Mouse (Mus musculus) liver, embryonic 14.5 days (tissue): ENCODE data around the gene Cd300e. TPM values are rescaled to one million over a fixed set of nuclear protein-coding genes. Genes with fewer than 3 reads are reported as not detected.

Experiments
- ATAC-seq: fragments of 200-750 bp; cut with Nextera tagmentation; 2 replicates; pipeline ENCODE4 v1.8.0; 2017; ENCODE audit warnings: moderate number of reproducible peaks, mild to moderate bottlenecking, moderate library complexity; ENCODE audit not compliant: insufficient read depth
- DNase-seq, 3 experiments: peaks; one replicate each; pipeline ENCODE4 v3.0.0-alpha.2; 2012 to 2013; ENCODE audit warnings: low read depth in 3 of 3, low spot score in 3 of 3
- H3K27ac ChIP-seq: fragments of 300-500 bp; sonication (generic); 2 replicates; pipeline ENCODE4 v1.5.1; 2014; ENCODE audit warnings: moderate library complexity, mild to moderate bottlenecking, control low read depth, inconsistent platforms
- H3K27me3 ChIP-seq: fragments of 300-500 bp; sonication (generic); 2 replicates; pipeline ENCODE4 v1.6.1; 2014; ENCODE audit warnings: mild to moderate bottlenecking, low read length, moderate library complexity; ENCODE audit not compliant: control insufficient read depth, insufficient read depth
- H3K36me3 ChIP-seq: fragments of 300-500 bp; sonication (generic); replicated peaks from 2 replicates; pipeline ENCODE4 v1.6.1; 2014; ENCODE audit warnings: low read depth; ENCODE audit not compliant: control insufficient read depth, insufficient read depth
- H3K4me1 ChIP-seq, 2 experiments: fragments of 200-500 bp in 1 of 2; fragments of 300-500 bp in 1 of 2; sonication (generic) in 1 of 2; replicated peaks; 2 replicates each; pipeline ENCODE4 v1.6.1; 2012 to 2014; ENCODE audit warnings: antibody characterized with exemption in 1 of 2, inconsistent platforms in 1 of 2, low read length in 1 of 2; ENCODE audit not compliant: control insufficient read depth in 2 of 2, insufficient read depth in 2 of 2
- H3K4me2 ChIP-seq: fragments of 300-500 bp; sonication (generic); 2 replicates; pipeline ENCODE4 v1.6.1; 2014; ENCODE audit warnings: low read depth, mild to moderate bottlenecking, control low read depth, moderate library complexity
- H3K4me3 ChIP-seq, 2 experiments: fragments of 200-500 bp in 1 of 2; fragments of 300-500 bp in 1 of 2; sonication (generic) in 1 of 2; 2 replicates each; pipeline ENCODE4 v1.5.1; 2012 to 2014; ENCODE audit warnings: low read depth in 2 of 2, low read length in 2 of 2, mild to moderate bottlenecking in 2 of 2, control low read depth in 1 of 2, inconsistent platforms in 1 of 2, moderate library complexity in 1 of 2; ENCODE audit not compliant: insufficient read depth in 1 of 2
- H3K9ac ChIP-seq: fragments of 300-500 bp; sonication (generic); replicated peaks from 2 replicates; pipeline ENCODE4 v1.6.1; 2014; ENCODE audit warnings: mild to moderate bottlenecking, control low read depth, moderate library complexity
- H3K9me3 ChIP-seq: fragments of 300-500 bp; sonication (generic); 2 replicates; pipeline ENCODE4 v1.6.1; 2016; ENCODE audit warnings: low read length, mixed read lengths; ENCODE audit not compliant: control insufficient read depth
- CTCF ChIP-seq: IDR thresholded peaks from 2 replicates; pipeline ENCODE4 v1.5.1; 2016; ENCODE audit warnings: antibody characterized with exemption, low read depth, control low read depth
- EP300 ChIP-seq: IDR thresholded peaks from 2 replicates; pipeline ENCODE4 v1.6.1; 2016; ENCODE audit warnings: antibody characterized with exemption, low read depth
- WGBS: fragments of 180-500 bp; shearing (Covaris S2); extraction: QIAGEN DNeasy Blood & Tissue Kit; methylation state at CpG from one replicate; pipeline ENCODE4 v1.1.7; 2014; ENCODE audit not compliant: insufficient replicate concordance; 5-methylcytosine and 5-hydroxymethylcytosine counted together
- polyA plus RNA-seq, 2 experiments: library from polyadenylated mRNA; depleted of rRNA in 1 of 2; stranded (reverse) in 1 of 2; unstranded in 1 of 2; fragments of >200 nt; fragmentation: Nextera tagmentation in 1 of 2; extraction: Ambion mirVana in 1 of 2; gene quantifications; 2 replicates each; pipeline versions ENCODE4 v1.2.1 to v1.2.3; 2012 to 2014

The Cd300e gene
- 0.44 and 0.56 TPM in 2 replicates for polyA plus RNA-seq (2012; rRNA removed)
- 0.22 and 0.29 TPM in 2 replicates for polyA plus RNA-seq (2014; fragmentation: Nextera tagmentation; extraction: Ambion mirVana)

DNA sequence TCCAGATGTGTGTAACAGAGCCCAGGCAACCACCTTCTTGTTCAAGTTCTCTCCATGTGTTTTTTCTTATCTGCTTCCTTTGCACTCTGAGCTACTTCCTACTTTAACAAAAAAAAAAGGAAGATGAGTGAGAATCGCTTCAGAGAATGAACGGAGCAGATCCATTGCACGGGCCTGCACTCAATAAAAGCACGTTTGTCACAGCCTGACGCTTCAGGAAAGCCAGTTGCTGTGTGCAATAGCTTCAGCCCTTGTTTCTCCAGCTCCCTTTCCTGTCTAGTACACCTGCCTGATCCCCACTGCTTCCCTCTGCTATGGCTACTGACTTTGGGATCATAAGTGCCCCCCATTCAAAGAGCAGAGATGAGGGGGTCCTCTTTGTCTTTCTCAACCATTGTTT lies at the start of gene Cd300e:
Cd300e (minus strand) TSS at position 101 of the 400 bp plus-strand sequence.
- no peaks in the 10 kb centered on the region for H3K4me1 ChIP-seq
- no peak within 1 kb of the TSS for H3K9ac ChIP-seq
- ATAC-seq (no peak), DNase-seq (no peak)
- no peaks in the 10 kb centered on the region for H3K36me3 ChIP-seq
- 12% methylated on average over 5 of the region's 5 CpGs for WGBS
- TF ChIP-seq CTCF, result no peak
- TF ChIP-seq EP300, result no peak
- no peaks in the 10 kb centered on the region for H3K27me3 ChIP-seq
- H3K4me2 ChIP-seq, result no peak within 1 kb of the TSS
- H3K9me3 ChIP-seq, result no peaks in the 10 kb centered on the region
- H3K4me3 ChIP-seq, result no peak within 1 kb of the TSS
- H3K27ac ChIP-seq, result no peak within 1 kb of the TSS

DNA sequence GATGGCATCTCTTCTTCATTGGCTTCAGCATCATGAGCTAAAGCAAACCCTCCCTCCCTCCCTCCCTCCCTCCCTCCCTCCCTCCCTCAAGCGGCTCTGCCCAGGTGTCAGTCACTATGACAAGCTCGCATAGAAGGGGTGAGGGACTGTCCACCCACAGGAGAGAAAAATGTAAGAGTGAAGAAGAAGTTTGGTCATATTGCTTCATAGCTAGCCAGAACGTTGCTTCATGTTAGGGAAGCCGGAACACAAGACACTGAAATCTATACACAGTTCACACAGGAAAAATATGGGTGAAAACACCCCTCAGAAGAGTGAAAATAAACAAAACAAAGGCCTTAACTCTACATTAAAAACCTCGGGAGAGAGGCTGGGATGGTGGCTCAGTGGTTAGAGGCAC lies 48.3 kb upstream of the Cd300e start:
- no peaks in the 10 kb centered on the region for H3K9me3 ChIP-seq
- ATAC-seq (no peak), DNase-seq (no peak)
- no peak overlapping the region for H3K27ac ChIP-seq
- H3K4me2 ChIP-seq, result no peak overlapping the region
- H3K4me3 ChIP-seq, result no peak overlapping the region
- H3K9ac ChIP-seq, result no peak overlapping the region
- 55% methylated on average over 5 of the region's 5 CpGs for WGBS
- H3K36me3 ChIP-seq, result no peaks in the 10 kb centered on the region
- TF ChIP-seq EP300 (no peak), CTCF (no peak)
- no peaks in the 10 kb centered on the region for H3K27me3 ChIP-seq
- no peaks in the 10 kb centered on the region for H3K4me1 ChIP-seq

DNA sequence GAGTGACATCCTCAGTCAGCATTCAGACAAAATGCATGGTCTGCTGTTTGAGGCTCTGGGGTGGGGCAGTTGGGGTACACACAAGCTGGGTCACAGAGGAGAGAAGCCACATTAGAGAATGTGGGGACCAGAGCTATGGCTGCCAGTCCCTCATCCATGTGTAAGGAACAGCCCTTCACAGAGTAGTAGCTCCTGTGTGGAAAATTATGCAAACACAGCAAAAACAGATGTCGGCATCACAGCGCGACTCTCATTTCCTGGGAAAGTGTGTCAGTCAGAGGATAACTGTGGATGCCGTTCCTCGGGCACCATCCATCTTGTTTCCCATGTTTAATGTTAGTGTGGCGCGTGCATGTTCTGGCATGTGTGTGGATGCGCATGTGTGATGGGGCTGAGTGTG lies 46.2 kb upstream of the Cd300e start:
- TF ChIP-seq EP300 (no peak), CTCF (no peak)

DNA sequence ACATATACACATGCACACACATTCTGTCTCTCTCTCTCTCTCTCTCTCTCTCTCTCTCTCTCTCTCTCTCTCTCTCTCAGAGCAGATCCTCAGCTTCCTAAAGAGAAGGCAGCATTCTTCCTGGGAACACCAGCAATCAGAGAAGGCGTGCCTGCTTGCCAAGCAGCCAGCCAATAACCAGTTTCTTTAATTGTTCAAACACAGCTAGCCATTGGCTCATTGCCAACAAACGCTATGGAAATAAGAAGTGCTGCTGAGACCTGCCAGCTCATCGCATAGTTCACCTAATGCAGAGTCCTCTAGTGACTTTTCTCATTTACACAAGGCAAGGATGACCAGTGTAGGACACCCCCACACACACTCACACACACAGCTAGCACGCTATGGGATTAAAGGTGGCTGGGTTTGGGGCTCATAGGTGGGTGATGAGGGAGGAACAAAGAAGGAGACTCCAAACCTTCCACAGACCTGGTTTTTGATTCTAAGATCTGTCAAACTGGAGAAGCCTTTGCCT lies 45.5 kb upstream of the Cd300e start:
- H3K36me3 ChIP-seq, result no peaks in the 10 kb centered on the region
- WGBS, result 49% methylated on average over 4 of the region's 4 CpGs
- H3K9me3 ChIP-seq, result no peaks in the 10 kb centered on the region
- H3K27me3 ChIP-seq, result no peaks in the 10 kb centered on the region
- H3K4me3 ChIP-seq, result no peak overlapping the region
- no peaks in the 10 kb centered on the region for H3K4me1 ChIP-seq
- no peak for TF ChIP-seq CTCF
- no peak for TF ChIP-seq EP300
- no peak overlapping the region for H3K27ac ChIP-seq
- no peak overlapping the region for H3K9ac ChIP-seq
- no peak overlapping the region for H3K4me2 ChIP-seq
- DNase-seq, result no peak
- no peak for ATAC-seq

More for the DNA sequence above, 46.2 kb upstream of the Cd300e start:
- Histone ChIP-seq H3K27ac (no peak overlapping the region), H3K36me3 (no peaks in the 10 kb centered on the region), H3K9ac (no peak overlapping the region), H3K4me2 (no peak overlapping the region), H3K9me3 (no peaks in the 10 kb centered on the region), H3K4me3 (no peak overlapping the region), H3K27me3 (no peaks in the 10 kb centered on the region), H3K4me1 (no peaks in the 10 kb centered on the region)
- ATAC-seq (no peak), DNase-seq (no peak)
- 69% methylated on average over 8 of the region's 8 CpGs for WGBS

DNA sequence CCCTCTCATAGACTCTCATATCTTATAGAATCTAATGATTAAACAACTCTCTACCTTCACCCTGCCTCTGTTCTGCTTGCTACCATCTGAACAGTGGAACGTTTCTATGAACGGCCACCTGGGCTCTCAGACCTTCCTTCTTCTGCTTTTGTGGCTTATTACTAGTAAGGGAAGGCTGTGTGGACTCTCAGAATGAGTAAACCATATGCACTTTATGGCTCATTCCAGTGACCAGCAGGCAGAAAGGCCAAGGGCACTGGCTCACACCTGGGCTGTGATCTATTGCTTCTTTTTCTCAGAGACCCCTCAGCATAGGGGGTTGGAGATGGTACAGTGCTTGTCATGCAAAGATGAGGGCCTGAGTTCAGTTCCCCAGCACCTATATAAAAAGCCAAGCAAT lies 44.7 kb upstream of the Cd300e start:
- TF ChIP-seq CTCF (no peak), EP300 (no peak)
- Histone ChIP-seq H3K27ac (no peak overlapping the region), H3K9ac (no peak overlapping the region), H3K4me2 (no peak overlapping the region), H3K4me1 (no peaks in the 10 kb centered on the region), H3K27me3 (no peaks in the 10 kb centered on the region), H3K9me3 (no peaks in the 10 kb centered on the region), H3K4me3 (no peak overlapping the region), H3K36me3 (no peaks in the 10 kb centered on the region)
- WGBS, result 51% methylated on average over 2 of the region's 2 CpGs
- DNase-seq (no peak), ATAC-seq (no peak)
